Mouse (Mus musculus) heart, embryonic 15.5 days (tissue): ENCODE measurements at regions not wholly inside any gene's neighbourhood (a gene's known extent, or its start where the extent isn't known, plus 50 kb on each side); places are given as distances from the start of the nearest gene placed in this dataset.

Experiments used
- ATAC-seq: fragments of 200-750 bp; cut with Nextera tagmentation; replicated peaks from 2 replicates; pipeline ENCODE4 v1.8.0; 2017; ENCODE audit warnings: low read depth, moderate TSS enrichment; ENCODE audit not compliant: insufficient number of reproducible peaks, insufficient read depth, low FRiP score
- H3K27ac ChIP-seq: fragments of 300-500 bp; sonication (generic); 2 replicates; pipeline ENCODE4 v1.5.1; 2015; ENCODE audit warnings: mild to moderate bottlenecking, inconsistent platforms
- H3K27me3 ChIP-seq: fragments of 300-500 bp; sonication (generic); 2 replicates; pipeline ENCODE4 v1.6.1; 2015; ENCODE audit warnings: inconsistent platforms
- H3K36me3 ChIP-seq: fragments of 300-500 bp; sonication (generic); 2 replicates; pipeline ENCODE4 v1.6.1; 2015; ENCODE audit warnings: mild to moderate bottlenecking, inconsistent platforms
- H3K4me1 ChIP-seq: fragments of 300-500 bp; sonication (generic); replicated peaks from 2 replicates; pipeline ENCODE4 v1.6.1; 2015; ENCODE audit warnings: inconsistent platforms
- H3K4me2 ChIP-seq: fragments of 300-500 bp; sonication (generic); 2 replicates; pipeline ENCODE4 v1.6.1; 2015; ENCODE audit warnings: inconsistent platforms, mild to moderate bottlenecking, moderate library complexity
- H3K4me3 ChIP-seq: fragments of 300-500 bp; sonication (generic); 2 replicates; pipeline ENCODE4 v1.5.1; 2015; ENCODE audit warnings: mild to moderate bottlenecking, inconsistent platforms
- H3K9ac ChIP-seq: fragments of 300-500 bp; sonication (generic); 2 replicates; pipeline ENCODE4 v1.6.1; 2015; ENCODE audit warnings: mild to moderate bottlenecking, inconsistent platforms
- H3K9me3 ChIP-seq: fragments of 300-500 bp; sonication (generic); replicated peaks from 2 replicates; pipeline ENCODE4 v1.6.1; 2016; ENCODE audit warnings: inconsistent platforms
- WGBS: fragments of 180-500 bp; shearing (Covaris S2); methylation state at CpG from one replicate; pipeline ENCODE4 v1.1.7; 2015; ENCODE audit warnings: mixed read lengths; 5-methylcytosine and 5-hydroxymethylcytosine counted together

DNA sequence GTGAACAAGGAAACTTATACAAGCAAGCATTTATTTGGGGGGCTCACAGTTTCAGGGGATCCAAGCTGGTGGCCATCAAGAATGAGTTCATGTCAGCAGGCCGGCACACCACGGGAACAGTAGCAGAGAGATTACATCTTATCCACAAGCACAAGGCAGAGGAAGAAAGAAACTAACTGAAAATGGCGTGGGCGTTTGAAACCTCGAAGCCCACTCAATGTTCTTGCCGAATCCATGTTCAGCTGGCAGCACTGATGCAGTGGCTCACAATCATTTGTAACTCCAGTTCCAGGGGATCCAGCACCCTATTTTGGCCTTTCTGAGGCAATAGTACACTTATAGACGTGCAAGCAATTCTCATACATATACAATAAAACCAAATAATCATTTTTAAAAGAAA is 404.7 kb downstream of the Cdh26 start:
- WGBS: 78% methylated on average over 7 of the region's 7 CpGs
- H3K4me1 ChIP-seq: peaks cover 17% of the 10 kb centered on the region
- no peaks in the 10 kb centered on the region for H3K27me3 ChIP-seq
- H3K9me3 ChIP-seq: no peaks in the 10 kb centered on the region
- no peak overlapping the region for H3K9ac ChIP-seq
- no peaks in the 10 kb centered on the region for H3K36me3 ChIP-seq
- no peak overlapping the region for H3K27ac ChIP-seq
- no peak overlapping the region for H3K4me2 ChIP-seq
- ATAC-seq: no peak
- H3K4me3 ChIP-seq: no peak overlapping the region

DNA sequence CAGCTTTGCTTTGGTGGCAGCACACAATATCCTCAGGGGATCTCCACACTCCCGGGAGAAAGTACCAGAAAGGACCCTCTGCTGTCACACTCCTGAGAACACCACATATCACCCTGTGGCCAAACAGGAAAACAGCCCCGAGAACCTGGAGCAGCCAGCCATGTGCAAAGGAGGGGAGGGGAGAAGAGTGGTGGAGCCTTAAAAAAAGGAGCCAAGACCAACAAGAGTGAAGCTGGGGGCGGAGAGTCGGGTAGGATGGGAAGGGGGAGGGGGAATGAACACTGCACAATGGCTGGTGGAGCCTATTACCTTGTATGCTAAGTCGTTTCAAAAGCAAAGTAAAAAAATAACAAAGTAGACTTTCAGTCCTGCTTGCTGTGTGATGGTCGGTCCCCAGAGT is 408.2 kb downstream of the Cdh26 start:
- Histone ChIP-seq H3K4me1 (peaks cover 34% of the 10 kb centered on the region), H3K4me3 (no peak overlapping the region), H3K9me3 (no peaks in the 10 kb centered on the region), H3K36me3 (no peaks in the 10 kb centered on the region), H3K27ac (no peak overlapping the region), H3K4me2 (no peak overlapping the region), H3K27me3 (no peaks in the 10 kb centered on the region), H3K9ac (no peak overlapping the region)
- ATAC-seq: no peak
- 22% methylated on average over 6 of the region's 6 CpGs for WGBS

DNA sequence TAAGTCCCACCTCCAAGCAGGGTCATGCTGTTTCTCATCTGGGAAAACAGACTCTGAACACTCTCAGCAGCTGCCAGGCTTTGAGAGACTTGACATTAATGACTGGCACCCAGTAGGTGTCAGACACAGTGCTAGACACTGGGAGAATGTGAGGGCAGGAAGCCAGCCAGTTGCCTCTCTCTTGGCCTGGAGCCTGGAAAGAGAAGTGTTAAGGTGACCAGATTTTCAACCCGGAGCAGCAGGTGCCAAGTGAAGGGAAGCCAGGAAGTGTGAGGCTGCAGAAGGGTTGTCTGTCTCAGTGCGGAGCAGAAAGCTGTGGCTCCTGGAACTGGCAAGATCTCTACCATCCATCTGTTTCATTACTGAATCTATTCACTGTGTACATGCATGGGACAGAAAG is 410.6 kb downstream of the Cdh26 start:
- H3K4me1 ChIP-seq: peaks cover 34% of the 10 kb centered on the region
- no peaks in the 10 kb centered on the region for H3K27me3 ChIP-seq
- no peaks in the 10 kb centered on the region for H3K9me3 ChIP-seq
- no peak overlapping the region for H3K9ac ChIP-seq
- H3K4me3 ChIP-seq: no peak overlapping the region
- H3K36me3 ChIP-seq: no peaks in the 10 kb centered on the region
- H3K27ac ChIP-seq: peak overlapping the region; percentile 84
- H3K4me2 ChIP-seq: peak overlapping the region; percentile 21; the same call in 1 of the 2 replicates
- 14% methylated on average over 2 of the region's 2 CpGs for WGBS
- peak; percentile 89 for ATAC-seq

DNA sequence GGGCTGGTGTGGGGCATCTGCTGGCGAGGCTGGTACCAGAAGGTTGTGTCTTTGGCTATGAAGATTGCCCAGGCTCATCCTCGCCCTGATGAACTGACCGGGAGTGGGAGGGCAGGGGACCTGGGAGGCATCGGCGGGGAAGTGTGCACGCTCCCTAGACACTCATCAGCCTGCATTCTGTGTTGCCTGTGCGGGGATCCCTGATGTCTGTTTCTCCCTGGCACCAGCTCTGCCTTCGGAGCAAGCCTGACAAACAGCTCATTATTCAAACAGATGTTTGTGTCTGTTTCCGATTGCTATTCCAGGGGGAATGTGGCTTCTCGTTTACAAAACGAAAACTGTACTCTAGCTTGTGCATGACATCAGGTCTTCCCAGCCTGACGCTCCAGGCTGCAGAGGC is 412.3 kb downstream of the Cdh26 start:
- H3K36me3 ChIP-seq: no peaks in the 10 kb centered on the region
- no peak overlapping the region for H3K4me2 ChIP-seq
- H3K9me3 ChIP-seq: no peaks in the 10 kb centered on the region
- ATAC-seq: no peak
- no peak overlapping the region for H3K9ac ChIP-seq
- no peaks in the 10 kb centered on the region for H3K27me3 ChIP-seq
- H3K27ac ChIP-seq: no peak overlapping the region
- no peak overlapping the region for H3K4me3 ChIP-seq
- WGBS: 82% methylated on average over 12 of the region's 12 CpGs
- peaks cover 38% of the 10 kb centered on the region for H3K4me1 ChIP-seq

DNA sequence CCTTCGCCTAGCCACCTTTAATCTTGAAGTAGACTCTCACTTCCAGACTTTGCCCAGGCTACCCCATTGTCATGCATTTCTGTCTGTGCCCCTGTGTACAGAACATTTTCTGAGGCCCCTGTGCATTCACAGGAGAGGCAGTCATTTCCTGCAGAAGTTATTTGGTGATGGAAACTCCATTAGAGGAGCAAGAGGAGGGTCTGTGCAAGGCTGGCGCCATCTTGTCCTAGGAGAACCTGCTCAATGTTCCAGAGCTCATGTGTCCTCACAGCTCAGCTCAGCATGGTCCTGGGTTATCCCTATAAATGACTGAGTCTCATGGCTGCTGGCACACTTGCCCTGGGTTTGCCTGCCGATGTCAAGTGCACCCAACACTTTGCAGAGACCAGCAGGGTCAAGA is 413.1 kb downstream of the Cdh26 start:
- Histone ChIP-seq H3K9ac (no peak overlapping the region), H3K27ac (no peak overlapping the region), H3K4me1 (peaks cover 35% of the 10 kb centered on the region), H3K4me2 (no peak overlapping the region), H3K27me3 (no peaks in the 10 kb centered on the region), H3K36me3 (no peaks in the 10 kb centered on the region), H3K4me3 (no peak overlapping the region), H3K9me3 (no peaks in the 10 kb centered on the region)
- no peak for ATAC-seq
- WGBS: 90% methylated on average over 3 of the region's 3 CpGs

DNA sequence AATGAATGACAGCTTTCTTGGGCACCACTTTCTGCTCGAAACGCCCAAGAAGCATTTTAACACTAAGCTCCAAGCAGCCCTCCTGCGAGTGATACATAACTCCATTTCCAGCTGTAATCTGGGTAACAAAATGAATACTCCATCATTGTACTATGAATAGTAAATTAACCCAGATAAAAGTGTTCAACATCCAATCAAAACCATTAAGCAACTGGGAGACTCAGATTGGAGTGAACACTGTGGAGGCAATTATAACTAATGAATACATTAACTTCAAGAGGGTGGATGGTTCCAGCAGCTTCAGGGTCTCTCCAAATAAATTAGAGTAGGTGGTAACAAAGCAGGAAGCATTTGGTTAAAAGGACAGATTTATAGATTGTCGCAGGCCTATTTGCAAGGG is 414.2 kb downstream of the Cdh26 start:
- ATAC-seq: no peak
- Histone ChIP-seq H3K36me3 (no peaks in the 10 kb centered on the region), H3K4me1 (peaks cover 26% of the 10 kb centered on the region), H3K4me2 (no peak overlapping the region), H3K27ac (no peak overlapping the region), H3K9me3 (no peaks in the 10 kb centered on the region), H3K4me3 (no peak overlapping the region), H3K9ac (no peak overlapping the region), H3K27me3 (no peaks in the 10 kb centered on the region)
- WGBS: 88% methylated on average over 4 of the region's 4 CpGs

DNA sequence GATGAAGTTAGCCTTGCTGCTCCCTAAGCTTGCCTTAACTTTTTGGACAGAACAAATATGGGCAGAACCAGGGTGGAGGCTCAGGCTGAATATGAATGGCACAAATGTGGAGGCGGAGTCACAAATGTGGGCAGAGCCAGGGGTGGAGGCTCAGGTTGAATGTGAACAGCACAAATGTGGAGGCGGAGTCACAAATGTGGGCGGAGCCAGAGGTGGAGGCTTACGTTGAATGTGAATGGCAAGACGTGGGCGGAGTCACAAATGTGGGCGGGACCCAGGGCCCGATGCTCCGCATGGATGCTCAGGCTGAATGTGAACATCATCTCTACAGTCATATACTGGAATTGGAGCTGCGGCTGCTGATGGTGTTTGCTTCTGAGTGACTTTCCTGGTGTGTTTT is 420.0 kb downstream of the Cdh26 start:
- WGBS: 88% methylated on average over 10 of the region's 10 CpGs
- Histone ChIP-seq H3K9me3 (no peaks in the 10 kb centered on the region), H3K4me1 (0 out of 2 replicates have a peak, but pooled peaks cover 4% of the 10 kb centered on the region), H3K27ac (no peak overlapping the region), H3K27me3 (no peaks in the 10 kb centered on the region), H3K4me2 (no peak overlapping the region), H3K36me3 (no peaks in the 10 kb centered on the region), H3K9ac (no peak overlapping the region), H3K4me3 (no peak overlapping the region)
- no peak for ATAC-seq

DNA sequence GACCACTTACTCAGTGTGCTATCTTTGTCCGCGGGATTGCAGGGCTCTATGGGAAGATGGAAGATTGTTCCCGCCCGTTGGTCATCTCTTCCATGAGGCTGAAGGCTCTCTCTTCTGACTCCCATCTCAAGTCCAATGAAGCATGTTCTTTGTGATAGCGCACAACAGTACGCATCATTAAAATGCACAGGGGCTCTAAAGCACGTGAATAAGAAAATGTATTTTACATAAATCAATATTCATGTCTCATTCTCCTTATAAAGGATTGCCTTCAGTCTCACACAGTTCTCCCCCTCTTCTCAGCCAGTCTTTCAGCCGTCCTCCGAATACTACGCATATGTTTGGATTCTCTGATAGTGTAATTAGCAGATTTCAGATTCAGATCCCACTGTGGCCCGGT is 420.4 kb downstream of the Cdh26 start:
- Histone ChIP-seq H3K4me1 (0 out of 2 replicates have a peak, but pooled peaks cover 4% of the 10 kb centered on the region), H3K4me3 (no peak overlapping the region), H3K4me2 (no peak overlapping the region), H3K27me3 (no peaks in the 10 kb centered on the region), H3K9ac (no peak overlapping the region), H3K36me3 (no peaks in the 10 kb centered on the region), H3K27ac (no peak overlapping the region), H3K9me3 (no peaks in the 10 kb centered on the region)
- 85% methylated on average over 11 of the region's 11 CpGs for WGBS
- no peak for ATAC-seq

DNA sequence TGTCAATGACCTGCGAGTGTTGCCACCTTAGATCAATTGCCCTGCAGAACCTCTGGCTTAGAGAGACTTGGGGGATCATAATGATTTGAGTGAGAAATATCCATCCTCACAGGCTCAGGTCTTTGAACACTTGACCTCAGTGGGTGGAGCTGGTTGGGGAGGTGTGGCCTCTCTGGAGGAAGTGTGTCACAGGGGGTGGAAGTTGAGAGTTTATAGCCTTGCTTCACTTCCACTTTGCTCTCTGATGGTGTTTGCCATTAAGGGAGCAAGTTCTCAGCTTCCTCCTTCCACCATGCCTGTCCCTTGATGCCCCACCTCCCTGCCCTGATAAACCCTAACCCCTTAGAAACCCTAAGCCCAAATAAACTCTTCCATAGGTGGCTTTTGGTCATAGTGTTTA is 423.7 kb downstream of the Cdh26 start:
- Histone ChIP-seq H3K4me2 (no peak overlapping the region), H3K9ac (no peak overlapping the region), H3K4me1 (no peaks in the 10 kb centered on the region), H3K36me3 (no peaks in the 10 kb centered on the region), H3K9me3 (no peaks in the 10 kb centered on the region), H3K27ac (no peak overlapping the region), H3K27me3 (no peaks in the 10 kb centered on the region), H3K4me3 (no peak overlapping the region)
- WGBS: 69% methylated on average over 1 of the region's 1 CpGs
- no peak; the same call in 1 of the 2 replicates for ATAC-seq

DNA sequence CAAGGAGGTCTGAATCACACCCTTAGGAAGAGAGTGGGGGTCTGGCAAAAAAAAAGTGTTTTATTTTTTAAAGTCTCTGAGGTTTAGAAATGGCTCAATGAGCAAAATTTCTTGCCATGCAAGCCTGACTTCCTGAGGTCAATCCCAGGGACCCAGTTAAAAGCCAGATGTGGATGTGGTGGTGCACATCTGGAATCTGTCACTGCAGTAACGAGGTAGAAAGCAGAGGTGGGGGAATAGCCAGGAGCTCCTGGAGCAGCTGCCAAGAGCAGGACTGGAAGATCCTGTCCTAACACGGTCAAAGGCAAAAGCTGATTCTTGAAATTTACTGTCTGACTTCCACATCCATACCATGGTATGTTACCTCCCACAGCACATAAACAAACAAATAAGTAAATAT is 424.4 kb downstream of the Cdh26 start:
- Histone ChIP-seq H3K4me1 (no peaks in the 10 kb centered on the region), H3K4me3 (no peak overlapping the region), H3K9ac (no peak overlapping the region), H3K27ac (no peak overlapping the region), H3K4me2 (no peak overlapping the region), H3K36me3 (no peaks in the 10 kb centered on the region), H3K27me3 (no peaks in the 10 kb centered on the region), H3K9me3 (no peaks in the 10 kb centered on the region)
- WGBS: 30% methylated on average over 2 of the region's 2 CpGs
- ATAC-seq: no peak

DNA sequence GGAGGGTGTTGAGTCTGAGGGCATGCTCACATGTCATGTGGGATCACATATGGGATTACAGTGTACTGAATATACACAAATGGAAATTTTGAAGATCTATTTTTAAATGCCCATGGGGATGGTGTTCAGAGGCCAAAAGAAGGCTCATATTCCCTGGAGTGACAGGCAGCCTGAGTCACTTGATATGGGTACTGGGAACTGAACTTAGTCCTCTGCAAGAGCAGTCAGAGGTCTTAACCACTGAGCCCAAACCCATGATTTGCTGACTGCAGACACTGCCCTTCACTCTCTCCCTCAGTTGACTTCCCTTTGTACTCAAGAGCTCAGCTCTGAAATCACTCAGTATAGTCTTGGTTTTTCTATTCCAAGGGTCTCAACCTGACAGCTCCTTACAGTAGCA is 432.3 kb downstream of the Cdh26 start:
- no peak overlapping the region for H3K9ac ChIP-seq
- no peaks in the 10 kb centered on the region for H3K36me3 ChIP-seq
- no peak overlapping the region for H3K4me3 ChIP-seq
- no peak overlapping the region for H3K27ac ChIP-seq
- H3K4me1 ChIP-seq: no peaks in the 10 kb centered on the region
- H3K4me2 ChIP-seq: no peak overlapping the region
- no peaks in the 10 kb centered on the region for H3K9me3 ChIP-seq
- no peak for ATAC-seq
- H3K27me3 ChIP-seq: no peaks in the 10 kb centered on the region

DNA sequence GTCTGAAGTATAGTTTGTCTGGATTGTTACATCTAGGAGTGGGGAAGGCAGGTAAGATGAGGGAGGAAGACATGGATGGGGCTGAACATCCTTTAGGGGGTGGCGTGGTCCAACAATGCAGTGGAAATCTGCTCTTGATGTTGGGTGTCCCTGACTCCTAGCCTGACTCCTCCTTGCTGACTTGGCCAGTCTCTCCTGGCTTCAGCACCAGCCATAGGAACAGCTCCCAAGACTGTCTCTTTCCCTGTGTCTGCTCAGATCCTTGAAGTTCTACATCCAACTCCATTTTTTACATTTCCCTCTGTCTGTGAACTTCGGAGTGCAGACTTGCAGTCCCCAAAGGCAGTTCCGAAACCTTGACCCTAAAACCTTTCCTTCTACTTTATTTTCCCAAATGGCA is 436.8 kb downstream of the Cdh26 start:
- Histone ChIP-seq H3K27ac (no peak overlapping the region), H3K4me2 (no peak overlapping the region), H3K4me3 (no peak overlapping the region), H3K27me3 (no peaks in the 10 kb centered on the region), H3K9ac (no peak overlapping the region), H3K9me3 (no peaks in the 10 kb centered on the region), H3K4me1 (no peaks in the 10 kb centered on the region), H3K36me3 (no peaks in the 10 kb centered on the region)
- no peak for ATAC-seq
- WGBS: 57% methylated on average over 3 of the region's 3 CpGs

DNA sequence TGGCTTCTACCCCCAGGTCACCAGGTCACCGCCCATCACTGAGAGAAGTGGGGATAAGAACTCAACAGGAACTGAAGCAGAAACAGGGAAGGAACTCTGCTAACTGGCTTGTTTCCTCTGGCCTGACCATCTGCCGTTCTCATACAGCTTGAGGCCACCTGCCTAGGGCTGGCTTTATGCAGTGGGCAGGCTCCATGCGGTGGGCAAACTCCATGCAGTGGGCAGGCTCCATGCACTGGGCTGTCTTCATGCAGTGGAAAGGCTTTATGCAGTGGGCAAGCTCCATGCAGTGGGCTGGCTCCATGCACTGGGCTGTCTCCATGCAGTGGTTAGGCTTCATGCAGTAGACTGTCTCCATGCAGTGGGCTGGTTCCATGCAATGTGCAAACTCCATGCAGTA is 438.8 kb downstream of the Cdh26 start:
- no peaks in the 10 kb centered on the region for H3K27me3 ChIP-seq
- no peaks in the 10 kb centered on the region for H3K36me3 ChIP-seq
- no peak overlapping the region for H3K27ac ChIP-seq
- ATAC-seq: peak; percentile 4; the same call in 1 of the 2 replicates
- H3K4me3 ChIP-seq: no peak overlapping the region
- no peak overlapping the region for H3K4me2 ChIP-seq
- H3K9me3 ChIP-seq: no peaks in the 10 kb centered on the region
- no peak overlapping the region for H3K9ac ChIP-seq
- WGBS: 69% methylated on average over 3 of the region's 3 CpGs
- H3K4me1 ChIP-seq: no peaks in the 10 kb centered on the region
